9 mouse cellular contexts compared by ENCODE assay signal in genomic region chr19:47137051-47137581, GRCm38 (mm10). TPM values are rescaled to one million over a fixed set of nuclear protein-coding genes. Genes with fewer than 3 reads are reported as not detected.
DNase-seq lines count a peak whose midpoint lies in the region; ATAC-seq and TF ChIP-seq lines count a peak whose summit lies in the region.
"Had no signal": no experiment of that assay in that cellular context is flagged by ENCODE, and none has a peak within 500 bp of the region (broad histone marks: within the 10 kb centered on the region; RNA-seq: fewer than 3 reads in every experiment).

No protein-coding gene starts in this region.

- peak; percentile 13 for DNase-seq in embryo, embryonic 10.5 days (ENCODE audit: low spot score)
- no peak for DNase-seq in embryo, embryonic 10 days (ENCODE audit: low spot score)
- peak; percentile 50 for DNase-seq in forebrain, postnatal 0 days
- DNase-seq in layer of hippocampus, postnatal 25 days (ENCODE audit: extremely low spot score in 1 of 2, low spot score in 1 of 2): peak; percentile 34 to 41

- H3K4me3 ChIP-seq in brown adipose tissue, adult 24 weeks (ENCODE audit: insufficient read depth, low read depth, low read length): peak overlapping the region; percentile 67
- no peak overlapping the region for H3K4me3 ChIP-seq in forebrain, postnatal 0 days (ENCODE audit: low read depth, low read length)
- peak overlapping the region; percentile 23; the same call in 1 of the 2 replicates for H3K4me3 ChIP-seq in hindbrain, embryonic 13.5 days
- H3K4me3 ChIP-seq in macrophage (ENCODE audit: inconsistent target): peak overlapping the region; percentile 73
- peak overlapping the region; percentile 84 for H3K4me3 ChIP-seq in small intestine, adult 2 months (ENCODE audit: low read depth, low read length)

- H3K36me3 ChIP-seq in forebrain, postnatal 0 days (ENCODE audit: insufficient read depth): peaks cover 9% of the 10 kb centered on the region; the same call in 1 of the 2 replicates
- H3K36me3 ChIP-seq in hindbrain, embryonic 13.5 days: peaks cover 12% of the 10 kb centered on the region
- H3K36me3 ChIP-seq in macrophage (ENCODE audit: inconsistent target): peaks cover 15% of the 10 kb centered on the region; the same call in 1 of the 2 replicates
- H3K36me3 ChIP-seq in small intestine, adult 2 months (ENCODE audit: control insufficient read depth, insufficient read depth, low read length): peaks cover 6% of the 10 kb centered on the region; the same call in 1 of the 2 replicates

- H3K27me3 ChIP-seq in forebrain, postnatal 0 days (ENCODE audit: insufficient read depth, low read length): no peaks in the 10 kb centered on the region
- peaks cover 16% of the 10 kb centered on the region; the same call in 1 of the 2 replicates for H3K27me3 ChIP-seq in hindbrain, embryonic 13.5 days
- H3K27me3 ChIP-seq in small intestine, adult 2 months (ENCODE audit: control insufficient read depth, insufficient read depth, low read length): no peaks in the 10 kb centered on the region
- H3K27me3 ChIP-seq: Patski had no signal

- H3K27ac ChIP-seq in brown adipose tissue, adult 24 weeks (replicated peaks; ENCODE audit: low read depth, low read length): peak overlapping the region; percentile 83
- no peak overlapping the region for H3K27ac ChIP-seq in forebrain, postnatal 0 days (ENCODE audit: low read depth, low read length)
- no peak overlapping the region for H3K27ac ChIP-seq in hindbrain, embryonic 13.5 days
- peak overlapping the region; percentile 87 for H3K27ac ChIP-seq in macrophage
- H3K27ac ChIP-seq in small intestine, adult 2 months (ENCODE audit: insufficient read depth, low read depth, low read length): peak overlapping the region; percentile 76

- peaks cover 32% of the 10 kb centered on the region for H3K79me2 ChIP-seq in macrophage (ENCODE audit: inconsistent target)

- no peak for TF ChIP-seq POLR2A in small intestine, adult 2 months (IDR thresholded peaks at IDR 0.05; ENCODE audit: low read depth, low read length)

- no peak for TF ChIP-seq CTCF in forebrain, postnatal 0 days (IDR thresholded peaks at IDR 0.05; ENCODE audit: low read depth)
- no peak for TF ChIP-seq CTCF in small intestine, adult 2 months (IDR thresholded peaks at IDR 0.05; ENCODE audit: extremely low read depth, insufficient read length, insufficient replicate concordance, low read depth, low read length)

- H3K9ac ChIP-seq in forebrain, postnatal 0 days: 0 out of 2 replicates have a peak overlapping the region, but pooled peaks have one; percentile 22
- H3K9ac ChIP-seq in hindbrain, embryonic 13.5 days: peak overlapping the region; percentile 68

- peak overlapping the region; percentile 47 for H3K4me2 ChIP-seq in forebrain, postnatal 0 days (ENCODE audit: low read depth)
- peak overlapping the region; percentile 46 for H3K4me2 ChIP-seq in hindbrain, embryonic 13.5 days

- peaks cover 10% of the 10 kb centered on the region for H3K4me1 ChIP-seq in brown adipose tissue, adult 24 weeks (ENCODE audit: control insufficient read depth, insufficient read depth, insufficient read length, low read length)
- peaks cover 15% of the 10 kb centered on the region for H3K4me1 ChIP-seq in forebrain, postnatal 0 days (ENCODE audit: insufficient read depth)
- H3K4me1 ChIP-seq in hindbrain, embryonic 13.5 days (replicated peaks): peaks cover 23% of the 10 kb centered on the region
- peaks cover 24% of the 10 kb centered on the region for H3K4me1 ChIP-seq in small intestine, adult 2 months (ENCODE audit: control insufficient read depth, insufficient read depth, insufficient read length, low read length)

- H3K9me3 ChIP-seq in forebrain, postnatal 0 days (ENCODE audit: low read length): no peaks in the 10 kb centered on the region
- H3K9me3 ChIP-seq in hindbrain, embryonic 13.5 days: no peaks in the 10 kb centered on the region

- ATAC-seq in forebrain, postnatal 0 days: peak; percentile 48
- ATAC-seq in hindbrain, embryonic 13.5 days (ENCODE audit: low FRiP score): no peak
- ATAC-seq: Patski had no signal

- 42% methylated on average over 6 of the region's 6 CpGs for WGBS in forebrain, postnatal 0 days
- 57% methylated on average over 6 of the region's 6 CpGs for WGBS in hindbrain, embryonic 13.5 days
- 1% methylated on average over 6 of the region's 6 CpGs for WGBS in macrophage (ENCODE audit: missing documents)
- 4% methylated on average over 6 of the region's 6 CpGs for WGBS in small intestine, adult 2 months

RNA-seq across cellular contexts. Expression of gene Calhm2, which starts 1.0 kb away (rescaled TPM):
- 1.6 and 1.7 TPM in 2 replicates for polyA plus RNA-seq in brown adipose tissue, adult 24 weeks (2012; ENCODE audit: insufficient read depth, insufficient read length, missing spikeins)
- total RNA-seq in forebrain, postnatal 0 days (2014; rRNA removed): 1.1 and 2.9 TPM in 2 replicates
- 0.62 and 0.80 TPM in 2 replicates for polyA plus RNA-seq in forebrain, postnatal 0 days (2015; fragmentation: Nextera tagmentation; extraction: Ambion mirVana)
- 1.3 and 1.6 TPM in 2 replicates for polyA plus RNA-seq in hindbrain, embryonic 13.5 days (2015; fragmentation: Nextera tagmentation; extraction: Ambion mirVana)
- 1 to 10 TPM; 4.9 to 5.2 TPM for total RNA-seq in layer of hippocampus, postnatal 25 days (2021)
- total RNA-seq in macrophage (2018; cell fraction: chromatin; rRNA removed): 10 to 100 TPM in 19 of 26 experiments, 1 to 10 TPM in 7; 4.5 to 37.8 (median 16.1) TPM
- 10 to 100 TPM in 22 of 26 experiments, 1 to 10 TPM in 4; 4.9 to 23.4 (median 17.0) TPM for total RNA-seq in macrophage (2018; cell fraction: cytosol; rRNA removed)
- total RNA-seq in macrophage (2018; cell fraction: nucleus; rRNA removed): 10 to 100 TPM in 23 of 26 experiments, 1 to 10 TPM in 3; 6.1 to 36.1 (median 22.8) TPM
- polyA plus RNA-seq in macrophage (2018): 9.2 to 20.5 TPM (median 12.1 TPM) in 3 replicates
- 3.6 and 6.1 TPM in 2 replicates for polyA plus RNA-seq in small intestine, adult 2 months (2012; rRNA removed)

RNA-seq across cellular contexts. Expression of gene Calhm1, which starts 6.9 kb away (rescaled TPM):
- not detected in 2 replicates for polyA plus RNA-seq in brown adipose tissue, adult 24 weeks (2012; ENCODE audit: insufficient read depth, insufficient read length, missing spikeins)
- total RNA-seq in forebrain, postnatal 0 days (2014; rRNA removed): not detected in 2 replicates
- not detected in 2 replicates for polyA plus RNA-seq in forebrain, postnatal 0 days (2015; fragmentation: Nextera tagmentation; extraction: Ambion mirVana)
- polyA plus RNA-seq in hindbrain, embryonic 13.5 days (2015; fragmentation: Nextera tagmentation; extraction: Ambion mirVana): not detected in 2 replicates
- not detected for total RNA-seq in layer of hippocampus, postnatal 25 days (2021)
- not detected for total RNA-seq in macrophage (2018; cell fraction: chromatin; rRNA removed)
- not detected for total RNA-seq in macrophage (2018; cell fraction: cytosol; rRNA removed)
- total RNA-seq in macrophage (2018; cell fraction: nucleus; rRNA removed): not detected
- not detected in 3 replicates for polyA plus RNA-seq in macrophage (2018)
- not detected in 2 replicates for polyA plus RNA-seq in small intestine, adult 2 months (2012; rRNA removed)
- polyA plus RNA-seq: Patski had no signal

RNA-seq across cellular contexts. Expression of gene Calhm3, which starts 20.4 kb away (rescaled TPM):
- polyA plus RNA-seq in brown adipose tissue, adult 24 weeks (2012; ENCODE audit: insufficient read depth, insufficient read length, missing spikeins): not detected in 2 replicates
- not detected in 2 replicates for total RNA-seq in forebrain, postnatal 0 days (2014; rRNA removed)
- polyA plus RNA-seq in forebrain, postnatal 0 days (2015; fragmentation: Nextera tagmentation; extraction: Ambion mirVana): 0.19 TPM in 1 of 2 replicates, not detected in the other
- polyA plus RNA-seq in hindbrain, embryonic 13.5 days (2015; fragmentation: Nextera tagmentation; extraction: Ambion mirVana): not detected in 2 replicates
- not detected for total RNA-seq in layer of hippocampus, postnatal 25 days (2021)
- not detected for total RNA-seq in macrophage (2018; cell fraction: chromatin; rRNA removed)
- total RNA-seq in macrophage (2018; cell fraction: cytosol; rRNA removed): not detected
- total RNA-seq in macrophage (2018; cell fraction: nucleus; rRNA removed): not detected
- polyA plus RNA-seq in macrophage (2018): not detected in 3 replicates
- 0.27 TPM in 1 of 2 replicates, not detected in the other for polyA plus RNA-seq in small intestine, adult 2 months (2012; rRNA removed)
- polyA plus RNA-seq: Patski had no signal

RNA-seq across cellular contexts. Expression of gene Neurl1a, which starts 41.5 kb away (rescaled TPM):
- 5.7 and 5.8 TPM in 2 replicates for polyA plus RNA-seq in brown adipose tissue, adult 24 weeks (2012; ENCODE audit: insufficient read depth, insufficient read length, missing spikeins)
- total RNA-seq in forebrain, postnatal 0 days (2014; rRNA removed): 51.5 and 52.1 TPM in 2 replicates
- polyA plus RNA-seq in forebrain, postnatal 0 days (2015; fragmentation: Nextera tagmentation; extraction: Ambion mirVana): 11.6 and 15.7 TPM in 2 replicates
- polyA plus RNA-seq in hindbrain, embryonic 13.5 days (2015; fragmentation: Nextera tagmentation; extraction: Ambion mirVana): 6.8 and 7.2 TPM in 2 replicates
- 100 to 1,000 TPM; 186 to 192 TPM for total RNA-seq in layer of hippocampus, postnatal 25 days (2021)
- 1 to 10 TPM in 12 of 26 experiments, under 1 TPM in 13, not detected in 1; 0.20 to 3.8 (median 0.94) TPM for total RNA-seq in macrophage (2018; cell fraction: chromatin; rRNA removed)
- total RNA-seq in macrophage (2018; cell fraction: cytosol; rRNA removed): under 1 TPM; 0.05 to 0.71 (median 0.28) TPM
- 1 to 10 TPM in 11 of 26 experiments, under 1 TPM in 13, not detected in 2; 0.17 to 3.7 (median 0.89) TPM for total RNA-seq in macrophage (2018; cell fraction: nucleus; rRNA removed)
- 0.17 to 0.48 TPM (median 0.21 TPM) in 3 replicates for polyA plus RNA-seq in macrophage (2018)
- polyA plus RNA-seq in small intestine, adult 2 months (2012; rRNA removed): 2.8 and 6.7 TPM in 2 replicates

RNA-seq across cellular contexts. Expression of gene Pdcd11, which starts 46.5 kb away (rescaled TPM):
- 3.2 and 5.5 TPM in 2 replicates for polyA plus RNA-seq in brown adipose tissue, adult 24 weeks (2012; ENCODE audit: insufficient read depth, insufficient read length, missing spikeins)
- total RNA-seq in forebrain, postnatal 0 days (2014; rRNA removed): 12.5 and 17.2 TPM in 2 replicates
- polyA plus RNA-seq in forebrain, postnatal 0 days (2015; fragmentation: Nextera tagmentation; extraction: Ambion mirVana): 3.1 and 3.8 TPM in 2 replicates
- 6.7 and 7.3 TPM in 2 replicates for polyA plus RNA-seq in hindbrain, embryonic 13.5 days (2015; fragmentation: Nextera tagmentation; extraction: Ambion mirVana)
- total RNA-seq in layer of hippocampus, postnatal 25 days (2021): 10 to 100 TPM; 15.7 to 19.2 TPM
- total RNA-seq in macrophage (2018; cell fraction: chromatin; rRNA removed): 10 to 100 TPM; 25.8 to 67.9 (median 39.1) TPM
- total RNA-seq in macrophage (2018; cell fraction: cytosol; rRNA removed): 10 to 100 TPM in 16 of 26 experiments, 1 to 10 TPM in 10; 6.2 to 14.7 (median 10.7) TPM
- total RNA-seq in macrophage (2018; cell fraction: nucleus; rRNA removed): 10 to 100 TPM; 16.4 to 41.5 (median 21.0) TPM
- 9.7 to 16.3 TPM (median 12.2 TPM) in 3 replicates for polyA plus RNA-seq in macrophage (2018)
- polyA plus RNA-seq in small intestine, adult 2 months (2012; rRNA removed): 2.8 and 4.3 TPM in 2 replicates

Comparison
In these comparisons a context has a peak if more than half of its experiments do, and no peak if none do; other contexts are left out.
1. H3K27ac ChIP-seq: peak in brown adipose tissue, adult 24 weeks (single experiment), macrophage (single experiment) and small intestine, adult 2 months (single experiment); none in forebrain, postnatal 0 days (single experiment) and hindbrain, embryonic 13.5 days (single experiment).